Mouse (Mus musculus): ENCODE measurements around the gene Tcte3. TPM values are rescaled to one million over a fixed set of nuclear protein-coding genes. Genes with fewer than 3 reads are reported as not detected.

Tcte3 gene
- polyA plus RNA-seq (2017; shearing (Covaris generic)) = 0.66 TPM

DNA sequence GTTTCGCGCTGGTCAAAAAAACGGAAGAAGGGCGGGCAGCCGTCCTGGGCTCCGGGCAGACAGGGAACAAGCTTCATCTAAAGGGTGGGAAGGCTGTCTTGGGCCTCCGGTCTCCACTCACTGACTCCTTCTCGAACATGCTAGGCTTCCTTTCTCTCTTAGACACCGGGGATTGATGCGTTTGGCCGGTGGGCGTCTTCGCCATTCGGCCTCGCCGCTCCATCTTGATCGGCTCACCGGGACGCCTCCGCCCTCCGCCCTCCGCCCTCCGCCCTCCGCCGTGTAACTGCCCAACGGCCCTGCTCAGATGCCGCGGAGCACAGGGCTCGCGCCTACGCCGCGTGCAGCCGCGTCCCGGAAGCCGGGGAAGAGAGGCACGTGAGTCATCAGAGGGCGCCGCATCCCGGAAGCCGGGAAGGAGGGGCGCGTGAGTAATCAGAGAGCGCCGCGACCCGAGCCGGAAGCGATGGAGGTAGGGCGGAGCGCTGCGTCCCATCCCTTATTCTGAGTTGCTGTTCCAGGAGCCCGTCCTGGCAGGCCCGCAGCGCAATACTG is at the start of gene Tcte3, which contains the start of the genes Ermard and Gm3448:
Gene Tcte3 (minus strand): TSS at position 314 of the 555 bp plus-strand sequence.
Gene Ermard (plus strand): TSS at position 34 of the 555 bp plus-strand sequence.
Gene Gm3448 (minus strand): TSS at position 363 of the 555 bp plus-strand sequence.

GRCm38 (mm10) chr17:15009706-15010413 is 31.4 kb downstream of the Tcte3 start, which contains the start of gene Gm3435:
Gene Gm3435 (plus strand): TSS chr17:15010176.

DNA sequence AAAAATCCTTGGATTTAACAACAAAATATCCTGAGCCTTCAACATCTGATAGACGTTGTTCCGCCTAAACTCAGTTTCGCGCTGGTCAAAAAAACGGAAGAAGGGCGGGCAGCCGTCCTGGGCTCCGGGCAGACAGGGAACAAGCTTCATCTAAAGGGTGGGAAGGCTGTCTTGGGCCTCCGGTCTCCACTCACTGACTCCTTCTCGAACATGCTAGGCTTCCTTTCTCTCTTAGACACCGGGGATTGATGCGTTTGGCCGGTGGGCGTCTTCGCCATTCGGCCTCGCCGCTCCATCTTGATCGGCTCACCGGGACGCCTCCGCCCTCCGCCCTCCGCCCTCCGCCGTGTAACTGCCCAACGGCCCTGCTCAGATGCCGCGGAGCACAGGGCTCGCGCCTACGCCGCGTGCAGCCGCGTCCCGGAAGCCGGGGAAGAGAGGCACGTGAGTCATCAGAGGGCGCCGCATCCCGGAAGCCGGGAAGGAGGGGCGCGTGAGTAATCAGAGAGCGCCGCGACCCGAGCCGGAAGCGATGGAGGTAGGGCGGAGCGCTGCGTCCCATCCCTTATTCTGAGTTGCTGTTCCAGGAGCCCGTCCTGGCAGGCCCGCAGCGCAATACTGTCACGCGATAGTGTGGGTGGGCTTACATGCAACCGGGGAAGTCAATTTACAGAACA is 62.8 kb downstream of the Tcte3 start, which contains the start of the genes 9030025P20Rik and Gm3417:
Gene 9030025P20Rik (plus strand): TSS at position 107 of the 677 bp plus-strand sequence.
Gene Gm3417 (minus strand): TSS at position 429 of the 677 bp plus-strand sequence.

Other genes starting within 250 kb of the Tcte3 start
- gene Wdr27, start 98.3 kb downstream of the Tcte3 start, polyA plus RNA-seq (2017; shearing (Covaris generic)) = 0.28 TPM
- gene 1600012H06Rik, start 98.3 kb downstream of the Tcte3 start, polyA plus RNA-seq (2017; shearing (Covaris generic)) = 38.4 TPM
- gene Phf10, start 80.2 kb downstream of the Tcte3 start, polyA plus RNA-seq (2017; shearing (Covaris generic)) = 6.5 TPM
- 21.7 TPM for gene 9030025P20Rik, start 63.0 kb downstream of the Tcte3 start, polyA plus RNA-seq (2017; shearing (Covaris generic))
- not detected for gene Gm3417, start 62.7 kb downstream of the Tcte3 start, polyA plus RNA-seq (2017; shearing (Covaris generic))
- 10.1 TPM for gene Gm3435, start 31.3 kb downstream of the Tcte3 start, polyA plus RNA-seq (2017; shearing (Covaris generic))
- 161 TPM for gene Ermard, start 280 bp downstream of the Tcte3 start, polyA plus RNA-seq (2017; shearing (Covaris generic))
- 1.6 TPM for gene Gm3448, start within 50 bp of the Tcte3 start, polyA plus RNA-seq (2017; shearing (Covaris generic))

All from activated CD4-positive, CD25-positive, alpha-beta regulatory T cell, adult 9 weeks (primary cell).